Mouse (Mus musculus) forebrain, embryonic 16.5 days (tissue): ENCODE data around the gene Tgif2. TPM values are rescaled to one million over a fixed set of nuclear protein-coding genes. Genes with fewer than 3 reads are reported as not detected.
"Not testable (repeated sequence)": the region's sequence is repeated elsewhere in the genome, so short reads cannot be mapped to it uniquely, and the experiment has no call there.

ENCODE experiments used
- ATAC-seq: fragments of 200-750 bp; cut with Nextera tagmentation; 2 replicates; pipeline ENCODE4 v1.8.0; 2017; ENCODE audit warnings: mild to moderate bottlenecking, moderate library complexity
- H3K27ac ChIP-seq: fragments of 300-500 bp; sonication (generic); 2 replicates; pipeline ENCODE4 v1.5.1; 2014; ENCODE audit warnings: low read length, control low read depth
- H3K27me3 ChIP-seq: fragments of 300-500 bp; sonication (generic); replicated peaks from 2 replicates; pipeline ENCODE4 v1.6.1; 2014; ENCODE audit warnings: low read length; ENCODE audit not compliant: control insufficient read depth, insufficient read depth
- H3K36me3 ChIP-seq: fragments of 300-500 bp; sonication (generic); 2 replicates; pipeline ENCODE4 v1.6.1; 2014; ENCODE audit not compliant: control insufficient read depth, insufficient read depth
- H3K4me1 ChIP-seq: fragments of 300-500 bp; sonication (generic); replicated peaks from 2 replicates; pipeline ENCODE4 v1.6.1; 2014; ENCODE audit warnings: low read length; ENCODE audit not compliant: control insufficient read depth, insufficient read depth
- H3K4me2 ChIP-seq: fragments of 300-500 bp; sonication (generic); 2 replicates; pipeline ENCODE4 v1.6.1; 2014; ENCODE audit warnings: mild to moderate bottlenecking, low read length, control low read depth
- H3K4me3 ChIP-seq: fragments of 300-500 bp; sonication (generic); replicated peaks from 2 replicates; pipeline ENCODE4 v1.5.1; 2014; ENCODE audit warnings: mild to moderate bottlenecking, low read length, control low read depth
- H3K9ac ChIP-seq: fragments of 300-500 bp; sonication (generic); replicated peaks from 2 replicates; pipeline ENCODE4 v1.6.1; 2014; ENCODE audit warnings: low read depth, low read length, control low read depth
- H3K9me3 ChIP-seq: fragments of 300-500 bp; sonication (generic); 2 replicates; pipeline ENCODE4 v1.6.1; 2016; ENCODE audit warnings: low read length; ENCODE audit not compliant: control insufficient read depth
- WGBS: fragments of 180-500 bp; shearing (Covaris S2); extraction: QIAGEN DNeasy Blood & Tissue Kit; methylation state at CpG from one replicate; pipeline ENCODE4 v1.1.7; 2014; 5-methylcytosine and 5-hydroxymethylcytosine counted together
- polyA plus RNA-seq: library from polyadenylated mRNA; unstranded; fragments of >200 nt; fragmentation: Nextera tagmentation; extraction: Ambion mirVana; gene quantifications from 2 replicates; pipeline ENCODE4 v1.2.1, GENCODE M21; 2015

Gene Tgif2
- polyA plus RNA-seq, 1 experiment from 2014 or later, result 33.1 TPM

DNA sequence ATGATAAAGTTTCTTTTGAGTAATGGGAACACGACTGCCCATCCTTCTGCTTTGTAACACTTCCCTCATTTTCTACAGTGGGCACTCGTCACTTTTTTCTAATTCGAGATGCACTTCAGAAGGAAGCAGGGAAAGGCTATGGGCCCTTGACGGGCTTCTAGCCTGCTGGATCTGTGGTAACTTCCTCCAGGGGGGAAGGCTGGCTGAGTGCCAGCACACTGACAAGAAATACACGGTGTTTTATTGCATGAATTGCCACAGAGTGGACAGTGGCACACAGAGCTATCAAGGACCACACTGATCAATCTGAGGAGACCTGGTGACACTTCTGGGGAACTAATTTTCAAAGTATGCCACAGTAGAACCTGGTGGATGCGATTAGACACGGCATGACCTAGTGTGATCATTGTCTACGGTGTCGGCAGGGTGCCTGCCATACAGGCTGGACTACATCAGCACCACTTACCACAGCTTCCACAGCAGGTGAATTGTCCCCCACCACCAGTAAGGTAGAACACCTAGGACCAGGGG, 56.6 kb downstream of the Tgif2 start:
- Histone ChIP-seq H3K9me3 (no peaks in the 10 kb centered on the region), H3K4me3 (no peak overlapping the region), H3K27me3 (no peaks in the 10 kb centered on the region), H3K4me1 (peaks cover 3% of the 10 kb centered on the region; the same call in 1 of the 2 replicates), H3K36me3 (no peaks in the 10 kb centered on the region), H3K27ac (no peak overlapping the region), H3K9ac (no peak overlapping the region), H3K4me2 (no peak overlapping the region)
- 69% methylated on average over 9 of the region's 9 CpGs for WGBS
- no peak for ATAC-seq

DNA sequence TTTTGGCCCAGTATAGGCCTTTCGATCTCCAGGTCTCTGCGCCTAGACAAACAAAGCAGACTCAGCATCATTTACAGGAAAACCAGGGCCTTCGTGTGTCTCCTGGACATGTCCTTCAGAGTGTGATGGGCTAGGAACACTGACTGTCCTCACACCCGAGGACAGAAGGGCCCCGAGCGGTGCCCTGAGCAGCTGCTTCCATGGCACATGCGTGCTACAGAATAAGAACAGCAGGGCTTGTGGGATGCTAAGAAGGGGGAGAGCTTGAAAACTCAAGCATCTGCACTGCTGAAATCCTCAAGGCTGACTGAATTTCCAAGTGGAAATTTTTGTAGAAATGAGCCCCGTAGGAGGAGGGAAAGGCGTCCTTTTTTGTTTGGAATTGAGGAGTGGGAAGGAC, 57.2 kb downstream of the Tgif2 start:
- Histone ChIP-seq H3K9me3 (no peaks in the 10 kb centered on the region), H3K27me3 (no peaks in the 10 kb centered on the region), H3K4me2 (no peak overlapping the region), H3K4me3 (no peak overlapping the region), H3K27ac (no peak overlapping the region), H3K36me3 (no peaks in the 10 kb centered on the region), H3K9ac (no peak overlapping the region), H3K4me1 (peaks cover 3% of the 10 kb centered on the region; the same call in 1 of the 2 replicates)
- no peak for ATAC-seq
- WGBS, result 85% methylated on average over 9 of the region's 9 CpGs

DNA sequence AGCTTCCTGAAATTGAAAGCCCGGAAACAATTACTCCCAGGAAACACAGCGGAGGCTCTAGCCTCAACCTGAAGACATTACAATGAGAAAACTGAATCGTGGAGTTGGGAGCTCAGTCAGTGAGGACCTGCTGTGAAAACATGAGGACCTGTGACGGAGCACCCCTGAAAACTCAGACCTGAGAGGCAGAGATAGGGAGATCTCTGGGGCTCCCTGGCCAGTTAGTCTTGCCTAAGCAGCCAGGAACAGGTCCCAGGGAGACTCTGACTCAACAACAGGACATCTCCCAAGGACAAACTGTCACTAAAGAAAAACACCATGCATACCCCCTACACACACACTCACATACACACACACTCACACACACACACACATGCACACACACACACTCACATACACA, 58.6 kb downstream of the Tgif2 start:
- no peaks in the 10 kb centered on the region for H3K4me1 ChIP-seq
- H3K9me3 ChIP-seq, result no peaks in the 10 kb centered on the region
- H3K27me3 ChIP-seq, result no peaks in the 10 kb centered on the region
- H3K36me3 ChIP-seq, result no peaks in the 10 kb centered on the region
- H3K4me2 ChIP-seq, result no peak overlapping the region
- WGBS, result 84% methylated on average over 4 of the region's 4 CpGs
- no peak for ATAC-seq
- no peak overlapping the region for H3K27ac ChIP-seq
- no peak overlapping the region for H3K9ac ChIP-seq
- H3K4me3 ChIP-seq, result no peak overlapping the region

DNA sequence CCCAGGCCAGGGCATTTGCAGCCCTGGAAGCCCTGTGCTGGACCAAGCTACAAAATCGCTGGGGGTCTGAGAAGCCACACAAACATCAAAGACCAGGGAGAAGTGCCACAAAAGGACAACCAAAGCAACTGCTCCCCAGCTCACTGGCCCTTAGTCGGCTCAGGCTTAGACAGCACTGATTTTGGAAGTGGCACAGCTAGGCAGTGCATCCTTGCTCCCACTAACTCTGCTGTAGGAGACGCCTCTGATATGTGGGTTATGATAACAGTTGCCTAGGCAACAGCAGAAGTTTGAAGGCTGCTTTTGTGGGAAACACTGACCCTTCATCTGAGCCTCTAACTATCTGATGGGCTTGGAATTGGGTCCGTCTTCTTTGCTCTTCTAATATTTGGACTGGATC, 59.4 kb downstream of the Tgif2 start:
- no peak for ATAC-seq
- no peak overlapping the region for H3K9ac ChIP-seq
- H3K36me3 ChIP-seq, result no peaks in the 10 kb centered on the region
- H3K4me1 ChIP-seq, result no peaks in the 10 kb centered on the region
- no peak overlapping the region for H3K27ac ChIP-seq
- H3K4me3 ChIP-seq, result no peak overlapping the region
- no peak overlapping the region for H3K4me2 ChIP-seq
- no peaks in the 10 kb centered on the region for H3K27me3 ChIP-seq
- WGBS, result 76% methylated on average over 4 of the region's 4 CpGs
- no peaks in the 10 kb centered on the region for H3K9me3 ChIP-seq

DNA sequence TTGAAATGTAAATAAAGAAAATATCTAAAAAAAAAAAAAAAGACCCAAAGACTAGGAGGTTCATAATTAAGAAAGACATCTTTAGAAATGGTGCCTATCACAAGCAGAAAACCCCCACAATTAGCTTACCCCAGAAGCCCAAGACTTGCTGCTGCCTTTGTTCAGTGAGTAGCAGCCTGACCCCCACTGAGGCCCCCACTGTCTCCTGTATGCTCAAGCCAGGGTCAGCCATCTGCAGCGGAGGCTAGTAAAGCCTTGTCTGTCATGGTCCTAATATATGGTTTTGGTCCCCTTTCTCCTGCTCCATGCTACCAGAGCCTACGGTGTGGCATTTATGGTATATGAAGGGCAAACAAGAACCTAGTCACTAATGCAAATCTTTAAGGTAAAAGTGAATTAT, 61.5 kb downstream of the Tgif2 start:
- Histone ChIP-seq H3K9ac (no peak overlapping the region), H3K27me3 (no peaks in the 10 kb centered on the region), H3K27ac (no peak overlapping the region), H3K4me2 (no peak overlapping the region), H3K36me3 (no peaks in the 10 kb centered on the region), H3K4me1 (no peaks in the 10 kb centered on the region; the same call in 1 of the 2 replicates), H3K9me3 (no peaks in the 10 kb centered on the region), H3K4me3 (no peak overlapping the region)
- WGBS, result 76% methylated on average over 2 of the region's 2 CpGs
- ATAC-seq, result no peak

DNA sequence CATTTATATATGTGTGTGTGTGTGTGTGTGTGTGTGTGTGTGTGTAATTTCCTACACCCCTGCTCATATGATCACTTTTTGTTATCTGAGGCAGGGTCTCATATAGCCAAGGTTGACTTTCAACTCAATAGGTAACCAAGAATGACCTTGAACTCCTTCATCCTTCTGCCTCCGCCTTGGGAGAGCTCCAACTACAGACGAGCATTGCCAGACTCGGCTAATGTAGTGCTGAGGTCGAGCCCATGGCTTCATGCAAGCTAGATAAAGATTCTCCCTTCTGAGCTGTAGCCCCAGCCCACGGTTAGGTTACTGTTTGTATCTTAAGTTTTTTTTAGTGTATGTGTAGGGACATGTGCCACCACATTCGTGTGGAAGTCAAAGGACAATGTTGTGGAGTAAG, 62.1 kb downstream of the Tgif2 start:
- H3K27me3 ChIP-seq, result no peaks in the 10 kb centered on the region
- no peak for ATAC-seq
- H3K9ac ChIP-seq, result no peak overlapping the region
- no peaks in the 10 kb centered on the region for H3K36me3 ChIP-seq
- no peaks in the 10 kb centered on the region; the same call in 1 of the 2 replicates for H3K4me1 ChIP-seq
- 71% methylated on average over 6 of the region's 6 CpGs for WGBS
- H3K27ac ChIP-seq, result no peak overlapping the region
- H3K4me2 ChIP-seq, result no peak overlapping the region
- no peaks in the 10 kb centered on the region for H3K9me3 ChIP-seq
- no peak overlapping the region for H3K4me3 ChIP-seq

DNA sequence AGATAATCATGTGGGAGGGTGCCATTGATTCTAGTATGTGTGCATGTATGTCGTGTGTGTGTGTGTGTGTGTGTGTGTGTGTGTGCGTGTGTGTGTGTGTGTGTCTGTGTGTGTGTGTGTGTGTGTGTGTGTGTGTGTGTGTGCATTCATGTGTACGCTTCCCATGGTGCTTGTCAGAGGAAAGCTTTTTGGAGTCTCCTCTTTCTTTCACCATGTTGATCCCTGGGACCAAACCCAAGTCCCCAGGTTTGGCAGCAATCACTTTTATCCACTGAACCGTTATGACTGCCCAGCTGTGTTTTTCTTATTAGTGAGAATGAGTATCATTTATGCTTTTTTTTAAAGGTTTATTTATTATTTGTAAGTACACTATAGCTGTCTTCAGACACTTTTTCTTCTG, 62.6 kb downstream of the Tgif2 start:
- H3K27ac ChIP-seq, H3K27me3 ChIP-seq, H3K9me3 ChIP-seq, H3K36me3 ChIP-seq, H3K4me2 ChIP-seq, H3K4me3 ChIP-seq, H3K4me1 ChIP-seq, ATAC-seq, H3K9ac ChIP-seq: not testable (repeated sequence)
- WGBS, result 67% methylated on average over 4 of the region's 4 CpGs

DNA sequence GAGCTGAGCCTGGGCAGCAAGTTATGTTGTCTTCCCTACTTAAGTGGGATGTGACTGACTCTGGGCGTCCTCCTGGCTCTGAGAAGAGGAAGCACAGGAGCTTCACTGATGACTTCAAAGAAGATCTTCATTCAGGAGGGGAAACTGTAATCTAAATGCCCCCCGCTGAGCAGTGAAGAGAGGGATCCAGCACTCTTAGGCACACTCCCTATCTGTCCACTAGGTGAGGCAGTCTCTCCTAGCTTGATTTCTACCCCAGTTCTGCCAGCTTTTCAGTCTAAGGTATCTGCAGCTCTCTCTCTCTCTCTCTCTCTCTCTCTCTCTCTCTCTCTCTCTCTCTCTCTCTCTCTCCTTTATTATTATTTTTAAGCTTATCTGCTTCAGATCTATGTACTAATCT, 63.6 kb downstream of the Tgif2 start:
- no peaks in the 10 kb centered on the region for H3K27me3 ChIP-seq
- no peak overlapping the region for H3K4me3 ChIP-seq
- H3K9ac ChIP-seq, result no peak overlapping the region
- no peak overlapping the region for H3K27ac ChIP-seq
- ATAC-seq, result no peak
- H3K9me3 ChIP-seq, result no peaks in the 10 kb centered on the region
- WGBS, result 42% methylated on average over 2 of the region's 2 CpGs
- no peak overlapping the region for H3K4me2 ChIP-seq
- H3K4me1 ChIP-seq, result no peaks in the 10 kb centered on the region; the same call in 1 of the 2 replicates
- H3K36me3 ChIP-seq, result no peaks in the 10 kb centered on the region
